Mouse (Mus musculus) liver, adult 2 months (tissue): ENCODE results near the gene Scn3b. TPM values are rescaled to one million over a fixed set of nuclear protein-coding genes. Genes with fewer than 3 reads are reported as not detected.

Source experiments
- DNase-seq: peaks from one replicate; pipeline ENCODE4 v3.0.0-alpha.2; 2011; ENCODE audit warnings: low read depth, low spot score; ENCODE audit errors: extremely low read depth
- H3K27ac ChIP-seq: fragments of 200-500 bp; replicated peaks from 2 replicates; pipeline ENCODE4 v1.5.1; 2012; ENCODE audit warnings: low read depth, mild to moderate bottlenecking, control low read depth, inconsistent platforms, low read length; ENCODE audit not compliant: insufficient read depth
- H3K27me3 ChIP-seq: fragments of 200-500 bp; 2 replicates; pipeline ENCODE4 v1.6.1; 2012; ENCODE audit warnings: mild to moderate bottlenecking, moderate library complexity, low read length, inconsistent platforms; ENCODE audit not compliant: control insufficient read depth, insufficient read depth
- H3K36me3 ChIP-seq: fragments of 200-500 bp; 2 replicates; pipeline ENCODE4 v1.6.1; 2012; ENCODE audit warnings: low read length, inconsistent platforms; ENCODE audit not compliant: control insufficient read depth, insufficient read depth
- H3K4me1 ChIP-seq: fragments of 200-500 bp; 2 replicates; pipeline ENCODE4 v1.6.1; 2011; ENCODE audit warnings: low read length; ENCODE audit not compliant: control insufficient read depth, insufficient read depth
- H3K4me3 ChIP-seq: fragments of 200-500 bp; 2 replicates; pipeline ENCODE4 v1.5.1; 2011; ENCODE audit warnings: low read depth, mild to moderate bottlenecking, control low read depth, low read length, moderate library complexity; ENCODE audit not compliant: insufficient read depth
- H3K79me2 ChIP-seq: fragments of 200-500 bp; 2 replicates; pipeline ENCODE4 v1.6.1; 2012; ENCODE audit warnings: inconsistent platforms, mild to moderate bottlenecking, low read length, moderate library complexity; ENCODE audit not compliant: control insufficient read depth, insufficient read depth
- H3K9ac ChIP-seq: fragments of 200-500 bp; 2 replicates; pipeline ENCODE4 v1.6.1; 2012; ENCODE audit warnings: low read depth, mild to moderate bottlenecking, control low read depth, inconsistent platforms, low read length
- CTCF ChIP-seq: fragments of 200-500 bp; IDR thresholded peaks from 2 replicates; pipeline ENCODE4 v1.5.1; 2011; ENCODE audit warnings: low read depth, low read length, control low read depth
- POLR2A ChIP-seq: fragments of 200-500 bp; IDR thresholded peaks from 2 replicates; pipeline ENCODE4 v1.6.1; 2011; ENCODE audit warnings: low read length, control low read depth; ENCODE audit not compliant: insufficient read depth; ENCODE audit errors: extremely low read depth
- WGBS: fragments of 180-500 bp; shearing (Covaris S2); methylation state at CpG from one replicate; pipeline ENCODE4 v1.1.7; 2018; 5-methylcytosine and 5-hydroxymethylcytosine counted together
- polyA plus RNA-seq: library from polyadenylated mRNA; depleted of rRNA; stranded (reverse); fragments of >200 nt; gene quantifications from 2 replicates; pipeline ENCODE4 v1.2.3, GENCODE M21; 2012; rRNA removed
- total RNA-seq: library from RNA; depleted of rRNA; stranded (reverse); fragments of >200 nt; gene quantifications from 2 replicates; pipeline ENCODE4 v1.2.3, GENCODE M21; 2014; rRNA removed

Scn3b gene
- total and polyA plus RNA-seq, 2 experiments: 0.09 TPM; not detected in 1

GRCm38 (mm10) chr9:40337131-40337820 is 68.3 kb downstream of the Scn3b start:
- Histone ChIP-seq H3K79me2 (no peaks in the 10 kb centered on the region), H3K4me3 (no peak overlapping the region), H3K36me3 (no peaks in the 10 kb centered on the region), H3K9ac (no peak overlapping the region), H3K27ac (no peak overlapping the region), H3K27me3 (no peaks in the 10 kb centered on the region), H3K4me1 (no peaks in the 10 kb centered on the region)
- DNase-seq: no peak
- 81% methylated on average over 4 of the region's 4 CpGs for WGBS
- TF ChIP-seq CTCF: no peak
- TF ChIP-seq POLR2A: no peak

- DNase-seq: no peak
- TF ChIP-seq POLR2A (no peak), CTCF (no peak)
- Histone ChIP-seq H3K4me3 (no peak overlapping the region), H3K27ac (no peak overlapping the region), H3K9ac (no peak overlapping the region), H3K4me1 (no peaks in the 10 kb centered on the region), H3K27me3 (no peaks in the 10 kb centered on the region), H3K36me3 (no peaks in the 10 kb centered on the region), H3K79me2 (no peaks in the 10 kb centered on the region)
- WGBS: 47% methylated on average over 9 of the region's 9 CpGs
Measured at GRCm38 (mm10) chr9:40339578-40339977, 70.6 kb downstream of the Scn3b start.

Other genes with a start within 250 kb of the Scn3b start
- gene Olfr981, start 247.8 kb upstream of the Scn3b start, total RNA-seq: not detected in 2 replicates
- not detected in 2 replicates for gene Olfr981, start 247.8 kb upstream of the Scn3b start, polyA plus RNA-seq
- not detected in 2 replicates for gene Olfr982, start 195.4 kb upstream of the Scn3b start, total RNA-seq
- not detected in 2 replicates for gene Olfr982, start 195.4 kb upstream of the Scn3b start, polyA plus RNA-seq
- not detected in 2 replicates for gene Olfr983, start 175.6 kb upstream of the Scn3b start, total RNA-seq
- gene Olfr983, start 175.6 kb upstream of the Scn3b start, polyA plus RNA-seq: not detected in 2 replicates
- not detected in 2 replicates for gene Olfr984, start 155.0 kb upstream of the Scn3b start, total RNA-seq
- gene Olfr984, start 155.0 kb upstream of the Scn3b start, polyA plus RNA-seq: not detected in 2 replicates
- gene Olfr985, start 139.0 kb upstream of the Scn3b start, total RNA-seq: not detected in 2 replicates
- not detected in 2 replicates for gene Olfr985, start 139.0 kb upstream of the Scn3b start, polyA plus RNA-seq
- not detected in 2 replicates for gene Tmem225, start 121.1 kb upstream of the Scn3b start, total RNA-seq
- gene Tmem225, start 121.1 kb upstream of the Scn3b start, polyA plus RNA-seq: not detected in 2 replicates
- 0.09 TPM in 1 of 2 replicates, not detected in the other for gene Olfr986, start 88.3 kb upstream of the Scn3b start, total RNA-seq
- gene Olfr986, start 88.3 kb upstream of the Scn3b start, polyA plus RNA-seq: not detected in 2 replicates
- gene Zfp202, start 76.9 kb upstream of the Scn3b start, total RNA-seq: 0.65 and 0.67 TPM in 2 replicates
- 0.28 and 0.29 TPM in 2 replicates for gene Zfp202, start 76.9 kb upstream of the Scn3b start, polyA plus RNA-seq